Mouse (Mus musculus) liver, embryonic 18 days (tissue): ENCODE results near the gene Clec4a4. TPM values are rescaled to one million over a fixed set of nuclear protein-coding genes. Genes with fewer than 3 reads are reported as not detected.

Experiments used
- polyA plus RNA-seq: library from polyadenylated mRNA; depleted of rRNA; stranded (reverse); fragments of >200 nt; gene quantifications from 2 replicates; pipeline ENCODE4 v1.2.3, GENCODE M21; 2012; rRNA removed

Gene Clec4a4
- polyA plus RNA-seq = 0.08 TPM in 1 of 2 replicates, not detected in the other

GRCm38 (mm10) chr6:122989876-122990437 lies at the start of gene Clec4a4:
TSS of gene Clec4a4 (plus strand) at chr6:122990367.

DNA sequence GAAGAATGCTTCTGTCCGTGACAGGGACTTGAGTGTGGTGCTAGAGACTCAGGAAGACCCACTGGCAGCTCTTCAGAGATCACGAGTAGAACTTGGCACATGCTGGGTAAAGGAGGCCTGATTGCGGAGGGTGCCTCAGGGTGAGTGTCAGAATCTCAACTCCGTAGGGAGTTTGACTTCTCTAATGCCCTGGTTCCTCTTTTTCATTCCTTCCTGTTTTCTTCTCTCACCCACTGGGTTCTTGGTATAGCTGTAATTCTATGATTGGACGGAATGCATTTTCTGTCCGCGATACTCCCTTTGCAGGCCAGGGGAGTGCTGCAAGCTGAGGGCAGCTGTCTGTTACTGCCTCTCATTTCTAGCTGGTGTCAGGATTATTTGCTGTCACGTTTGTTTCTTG lies 37.8 kb upstream of the Clec4a4 start, which contains the start of gene Clec4a3:
Clec4a3 (plus strand) TSS at position 115 of the 400 bp plus-strand sequence.

GRCm38 (mm10) chr6:123049742-123050372 lies 59.7 kb downstream of the Clec4a4 start, which contains the start of gene Clec4b1:
TSS of gene Clec4b1 (plus strand) at chr6:123049962.

Other genes with a start within 250 kb of the Clec4a4 start
- 8.0 and 9.4 TPM in 2 replicates for gene Slc2a3, start 188.7 kb upstream of the Clec4a4 start, polyA plus RNA-seq
- gene Foxj2, start 170.5 kb upstream of the Clec4a4 start, polyA plus RNA-seq = 1.2 and 1.5 TPM in 2 replicates
- 1.4 and 1.6 TPM in 2 replicates for gene C3ar1, start 134.2 kb upstream of the Clec4a4 start, polyA plus RNA-seq
- 17.4 and 20.6 TPM in 2 replicates for gene Necap1, start 115.9 kb upstream of the Clec4a4 start, polyA plus RNA-seq
- gene Clec4a1, start 68.5 kb upstream of the Clec4a4 start, polyA plus RNA-seq = 5.9 and 7.4 TPM in 2 replicates
- 2.0 and 2.5 TPM in 2 replicates for gene Clec4a3, start 37.9 kb upstream of the Clec4a4 start, polyA plus RNA-seq
- 0.07 and 0.17 TPM in 2 replicates for gene Clec4b1, start 59.6 kb downstream of the Clec4a4 start, polyA plus RNA-seq
- gene Clec4a2, start 116.1 kb downstream of the Clec4a4 start, polyA plus RNA-seq = 11.2 and 13.0 TPM in 2 replicates
- gene Clec4b2, start 182.5 kb downstream of the Clec4a4 start, polyA plus RNA-seq = 0.37 and 0.50 TPM in 2 replicates
- gene Clec4n, start 239.5 kb downstream of the Clec4a4 start, polyA plus RNA-seq = 11.4 and 15.2 TPM in 2 replicates